Mouse (Mus musculus): ENCODE measurements around the gene Epb42. TPM values are rescaled to one million over a fixed set of nuclear protein-coding genes. Genes with fewer than 3 reads are reported as not detected.
A peak's percentile ranks its signal among the peaks of the same experiment; 100 is the strongest.
"Not testable (repeated sequence)": the region's sequence is repeated elsewhere in the genome, so short reads cannot be mapped to it uniquely, and the experiment has no call there.

Gene Epb42
- polyA plus RNA-seq, 1 experiment, result 14.1 TPM

DNA sequence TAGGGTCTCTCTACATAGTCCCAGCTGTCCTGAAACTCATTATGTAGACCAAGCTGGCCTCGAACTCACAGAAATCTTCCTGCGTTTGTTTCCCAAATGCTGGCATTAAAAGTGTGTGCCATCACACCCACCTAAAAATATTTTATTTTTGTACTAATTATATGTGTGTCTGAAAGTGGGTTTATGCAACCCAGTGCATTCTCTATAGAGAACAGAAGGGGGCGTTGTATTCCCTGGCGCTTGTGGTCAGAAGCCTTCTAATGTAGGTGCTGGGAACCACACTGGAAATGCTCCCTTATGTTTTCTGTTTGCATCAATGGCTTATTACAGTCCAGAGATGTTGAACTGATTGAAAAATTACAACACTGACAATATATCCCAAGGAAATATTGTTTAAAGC is 60.6 kb downstream of the Epb42 start:
- Histone ChIP-seq H3K36me3 (ENCODE audit: control insufficient read depth) (no peaks in the 10 kb centered on the region; the same call in 1 of the 2 replicates), H3K27me3 (ENCODE audit: control insufficient read depth) (no peaks in the 10 kb centered on the region), H3K4me1 (ENCODE audit: control insufficient read depth) (peaks cover 46% of the 10 kb centered on the region), H3K9me3 (ENCODE audit: control insufficient read depth, low read length) (no peaks in the 10 kb centered on the region), H3K4me3 (replicated peaks) (peak overlapping the region; percentile 76)
- TF ChIP-seq GATA1 (IDR thresholded peaks at IDR 0.05; ENCODE audit: low read length) (no peak), TAL1 (IDR thresholded peaks at IDR 0.05; ENCODE audit: low read length) (no peak)

DNA sequence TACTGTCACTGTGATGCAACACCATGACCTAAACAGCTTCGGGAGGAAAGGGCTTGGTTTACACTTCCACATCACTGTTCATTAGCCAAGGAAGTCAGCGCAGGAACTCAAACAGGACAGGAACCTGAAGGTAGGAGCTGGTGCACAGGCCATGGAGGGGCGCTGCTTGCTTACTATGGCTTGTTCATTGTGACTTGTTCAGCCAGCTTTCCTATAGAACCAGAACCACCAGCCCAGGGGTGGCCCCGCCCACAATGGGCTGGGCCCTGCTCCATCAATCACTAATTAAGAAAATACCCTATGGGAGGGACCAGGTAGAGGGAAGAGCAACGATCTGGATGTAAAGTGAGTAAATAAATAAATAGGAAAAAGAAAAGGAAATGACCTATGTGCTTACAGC is 63.9 kb downstream of the Epb42 start:
- Histone ChIP-seq H3K27me3 (ENCODE audit: control insufficient read depth) (no peaks in the 10 kb centered on the region), H3K4me3 (replicated peaks) (peak overlapping the region; percentile 40), H3K4me1 (ENCODE audit: control insufficient read depth) (peaks cover 58% of the 10 kb centered on the region)

DNA sequence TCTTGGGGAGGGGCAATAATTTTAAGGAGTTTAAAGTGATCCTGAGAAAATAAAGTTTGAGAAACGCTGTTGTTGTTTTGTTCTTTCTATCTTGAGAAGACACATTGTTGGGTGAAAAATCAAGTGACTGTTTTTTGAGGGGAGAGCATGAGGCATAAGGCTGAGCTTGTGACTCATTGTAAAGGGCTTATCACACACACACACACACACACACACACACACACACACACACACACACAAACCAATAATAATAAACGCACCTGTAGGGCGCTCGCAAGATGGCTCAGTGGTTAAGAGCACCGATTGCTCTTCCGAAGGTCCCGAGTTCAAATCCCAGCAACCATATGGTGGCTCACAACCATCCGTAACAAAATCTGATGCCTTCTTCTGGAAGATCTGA is 64.6 kb downstream of the Epb42 start:
- H3K4me3 ChIP-seq (replicated peaks); H3K27me3 ChIP-seq (ENCODE audit: control insufficient read depth); H3K9me3 ChIP-seq (ENCODE audit: control insufficient read depth, low read length): not testable (repeated sequence)
- Histone ChIP-seq H3K36me3 (ENCODE audit: control insufficient read depth) (peaks cover 10% of the 10 kb centered on the region), H3K4me1 (ENCODE audit: control insufficient read depth) (peaks cover 56% of the 10 kb centered on the region)

More for the DNA sequence above, 63.9 kb downstream of the Epb42 start:
- TF ChIP-seq TAL1 (IDR thresholded peaks at IDR 0.05; ENCODE audit: low read length) (no peak), GATA1 (IDR thresholded peaks at IDR 0.05; ENCODE audit: low read length) (no peak)
- Histone ChIP-seq H3K9me3 (ENCODE audit: control insufficient read depth, low read length) (no peaks in the 10 kb centered on the region), H3K36me3 (ENCODE audit: control insufficient read depth) (peaks cover 5% of the 10 kb centered on the region; the same call in 1 of the 2 replicates)

DNA sequence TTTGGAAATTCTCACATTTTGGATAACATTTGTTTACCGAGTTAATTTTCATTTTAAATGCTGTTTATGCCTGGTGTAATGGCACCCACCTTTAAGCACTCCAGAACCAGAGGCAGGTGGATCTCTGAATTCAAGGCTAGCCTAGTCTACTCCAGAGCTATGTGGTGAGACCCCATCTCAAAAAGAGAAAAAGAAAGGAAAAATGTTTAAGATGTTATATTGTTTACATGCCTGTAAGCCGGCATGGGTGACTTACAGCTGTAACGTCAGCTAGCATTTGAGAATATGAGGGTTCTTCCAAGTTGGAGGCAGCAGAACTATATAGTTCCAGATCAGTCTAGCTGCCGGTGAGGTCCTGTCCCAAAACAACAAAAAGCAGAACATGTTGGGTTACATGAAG is 65.1 kb downstream of the Epb42 start:
- Histone ChIP-seq H3K4me1 (ENCODE audit: control insufficient read depth) (peaks cover 55% of the 10 kb centered on the region), H3K4me3 (replicated peaks) (peak overlapping the region; percentile 90), H3K36me3 (ENCODE audit: control insufficient read depth) (peaks cover 15% of the 10 kb centered on the region), H3K9me3 (ENCODE audit: control insufficient read depth, low read length) (no peaks in the 10 kb centered on the region), H3K27me3 (ENCODE audit: control insufficient read depth) (no peaks in the 10 kb centered on the region)
- no peak for TF ChIP-seq GATA1 (IDR thresholded peaks at IDR 0.05; ENCODE audit: low read length)
- TF ChIP-seq TAL1 (IDR thresholded peaks at IDR 0.05; ENCODE audit: low read length), result no peak

DNA sequence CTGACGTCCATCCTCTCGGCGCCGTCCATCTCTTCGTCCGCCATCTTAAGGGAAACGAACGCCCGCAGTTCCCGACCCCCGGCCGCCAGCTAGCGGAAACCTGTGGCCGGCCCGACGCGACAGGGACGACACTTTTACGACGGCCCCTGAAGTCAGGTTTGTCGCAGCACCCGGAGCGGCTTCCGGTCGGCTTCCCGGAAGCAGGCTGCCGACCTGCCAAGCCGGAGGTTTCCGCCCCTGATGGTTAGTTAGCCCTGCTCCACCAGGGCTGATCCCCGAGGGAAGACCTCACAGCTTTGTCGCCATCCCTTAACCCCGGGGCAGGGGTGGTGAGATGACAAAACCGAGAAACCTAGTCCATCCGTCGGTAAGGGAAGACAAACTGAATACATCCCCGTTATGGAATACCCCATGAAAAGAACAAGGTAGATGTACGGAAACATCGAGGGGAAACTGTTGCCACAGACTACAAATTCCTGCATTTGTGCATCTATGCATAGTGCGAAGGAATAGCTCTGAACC is 66.3 kb downstream of the Epb42 start, which contains the start of gene Ubr1:
Gene Ubr1, minus strand, starts transcription at position 157 of the 522 bp plus-strand sequence.
- peaks cover 52% of the 10 kb centered on the region for H3K4me1 ChIP-seq (ENCODE audit: control insufficient read depth)
- H3K27me3 ChIP-seq (ENCODE audit: control insufficient read depth), result no peaks in the 10 kb centered on the region
- peak within 1 kb of the TSS; percentile 90 for H3K4me3 ChIP-seq (replicated peaks)
- peaks cover 22% of the 10 kb centered on the region for H3K36me3 ChIP-seq (ENCODE audit: control insufficient read depth)
- TF ChIP-seq GATA1 (IDR thresholded peaks at IDR 0.05; ENCODE audit: low read length) (no peak), TAL1 (IDR thresholded peaks at IDR 0.05; ENCODE audit: low read length) (no peak)
- no peaks in the 10 kb centered on the region for H3K9me3 ChIP-seq (ENCODE audit: control insufficient read depth, low read length)

DNA sequence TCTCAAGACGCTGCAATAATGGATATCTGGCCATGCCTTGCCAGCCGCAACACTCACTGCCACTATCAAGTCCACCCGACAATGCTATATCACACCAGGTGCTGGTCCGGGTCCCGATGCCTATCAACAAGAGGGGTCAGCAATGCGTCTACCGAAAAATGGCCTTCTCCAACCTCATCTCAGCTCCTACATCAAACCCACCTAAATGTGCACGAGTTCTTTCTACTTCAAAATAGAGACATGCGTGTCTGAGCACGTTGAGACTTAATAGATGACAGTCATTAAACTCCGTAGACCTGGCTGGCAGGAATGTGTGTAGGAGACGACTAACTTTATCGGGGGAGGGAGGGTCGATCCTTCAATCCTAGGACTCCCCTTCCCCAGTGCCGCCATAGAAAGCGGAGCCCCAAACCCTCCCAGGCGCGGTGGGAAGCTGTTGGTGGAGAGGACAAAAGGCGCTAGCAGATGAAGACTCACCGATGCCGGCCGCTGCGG is 66.8 kb downstream of the Epb42 start:
- Histone ChIP-seq H3K4me1 (ENCODE audit: control insufficient read depth) (peaks cover 51% of the 10 kb centered on the region), H3K27me3 (ENCODE audit: control insufficient read depth) (no peaks in the 10 kb centered on the region), H3K9me3 (ENCODE audit: control insufficient read depth, low read length) (no peaks in the 10 kb centered on the region), H3K4me3 (replicated peaks) (peak overlapping the region; percentile 90), H3K36me3 (ENCODE audit: control insufficient read depth) (peaks cover 22% of the 10 kb centered on the region)
- TF ChIP-seq TAL1 (IDR thresholded peaks at IDR 0.05; ENCODE audit: low read length), result no peak

Other genes with a start within 250 kb of the Epb42 start
- gene Cdan1, start 186.9 kb downstream of the Epb42 start, polyA plus RNA-seq (2012), result 3.4 and 4.8 TPM in 2 replicates
- 0.06 and 0.16 TPM in 2 replicates for gene Ttbk2, start 186.5 kb downstream of the Epb42 start, polyA plus RNA-seq (2012)
- 0.79 and 1.3 TPM in 2 replicates for gene Ubr1, start 66.4 kb downstream of the Epb42 start, polyA plus RNA-seq (2012)
- 0.10 TPM in 1 of 2 replicates, not detected in the other for gene Tmem62, start 60.1 kb downstream of the Epb42 start, polyA plus RNA-seq (2012)
- gene Ccndbp1, start 28.7 kb downstream of the Epb42 start, polyA plus RNA-seq (2012), result 3.2 and 3.3 TPM in 2 replicates
- not detected in 2 replicates for gene Tgm5, start 48.8 kb upstream of the Epb42 start, polyA plus RNA-seq (2012)
- not detected in 2 replicates for gene Tgm7, start 72.7 kb upstream of the Epb42 start, polyA plus RNA-seq (2012)
- gene Adal, start 103.4 kb upstream of the Epb42 start, polyA plus RNA-seq (2012), result 0.20 and 0.50 TPM in 2 replicates
- gene Lcmt2, start 103.6 kb upstream of the Epb42 start, polyA plus RNA-seq (2012), result 0.27 and 0.32 TPM in 2 replicates
- gene Tubgcp4, start 133.6 kb upstream of the Epb42 start, polyA plus RNA-seq (2012), result 1.1 and 1.3 TPM in 2 replicates
- 0.47 and 0.48 TPM in 2 replicates for gene Zscan29, start 134.1 kb upstream of the Epb42 start, polyA plus RNA-seq (2012)
- 2.9 and 3.1 TPM in 2 replicates for gene Trp53bp1, start 234.3 kb upstream of the Epb42 start, polyA plus RNA-seq (2012)